Mouse (Mus musculus) kidney, adult 2 months (tissue): Measurements from ENCODE around the gene Eva1c.
"Not testable (repeated sequence)": the region's sequence is repeated elsewhere in the genome, so short reads cannot be mapped to it uniquely, and the experiment has no call there.

Experiments used
- CTCF ChIP-seq: fragments of 200-500 bp; conservative IDR thresholded peaks from 2 replicates; pipeline ENCODE4 v1.5.1; 2011; ENCODE audit warnings: low read depth, mild to moderate bottlenecking, control low read depth, low read length, moderate library complexity, mixed read lengths; ENCODE audit not compliant: insufficient read depth, insufficient read length
- POLR2A ChIP-seq: fragments of 200-500 bp; IDR thresholded peaks from one replicate; pipeline ENCODE4 v1.6.1; 2011; ENCODE audit warnings: low read depth, low read length, control low read depth

- TF ChIP-seq POLR2A, CTCF: not testable (repeated sequence)
Measured at GRCm38 (mm10) chr16:90823986-90824385, 2.5 kb upstream of the Eva1c start.
